Mouse (Mus musculus) B cell, adult 67 days (primary cell): Measurements from ENCODE around the gene Btc. TPM values are rescaled to one million over a fixed set of nuclear protein-coding genes. Genes with fewer than 3 reads are reported as not detected.

Source experiments
- total RNA-seq, 2 experiments: library from RNA; stranded (reverse); gene quantifications; 4 replicates each; pipeline ENCODE4 v1.2.4; 2023

Btc gene
- under 1 TPM in 1 of 2 experiments, not detected in 1; 0.18 TPM for total RNA-seq

GRCm38 (mm10) chr5:91402339-91403211 lies at the start of gene Btc:
TSS of gene Btc (minus strand) at chr5:91402994.

Other genes with a start within 250 kb of the Btc start
- gene Parm1, start 114.6 kb upstream of the Btc start, total RNA-seq: under 1 TPM in 1 of 2 experiments, not detected in 1; 0.35 TPM